Mouse (Mus musculus) ES-E14 (cell line): ENCODE data around the gene Cyp4f15. TPM values are rescaled to one million over a fixed set of nuclear protein-coding genes. Genes with fewer than 3 reads are reported as not detected.
"Not testable (repeated sequence)": the region's sequence is repeated elsewhere in the genome, so short reads cannot be mapped to it uniquely, and the experiment has no call there.

Experiments used
- DNase-seq: peaks from one replicate; pipeline ENCODE4 v3.0.0-alpha.2; 2013; ENCODE audit warnings: low read depth, low spot score
- H3K27ac ChIP-seq: 2 replicates; pipeline ENCODE4 v1.5.1; 2012; ENCODE audit warnings: low read depth, mild to moderate bottlenecking, low read length, moderate library complexity, mixed read lengths; ENCODE audit not compliant: poor library complexity, insufficient read depth, severe bottlenecking
- H3K36me3 ChIP-seq: 2 replicates; pipeline ENCODE4 v1.6.1; 2012; ENCODE audit warnings: mild to moderate bottlenecking, low read length, moderate library complexity, mixed read lengths; ENCODE audit not compliant: control insufficient read depth, poor library complexity, insufficient read depth, severe bottlenecking
- H3K4me1 ChIP-seq, 2 experiments: fragments of 150-350 bp in 1 of 2; sonication (generic) in 1 of 2; 2 replicates each; pipeline ENCODE4 v1.6.1; 2012; ENCODE audit warnings: low read length in 2 of 2, mild to moderate bottlenecking in 1 of 2, mixed read lengths in 1 of 2; ENCODE audit not compliant: control insufficient read depth in 2 of 2, insufficient read depth in 2 of 2, poor library complexity in 1 of 2
- H3K4me3 ChIP-seq, 2 experiments: fragments of 150-350 bp in 1 of 2; sonication (generic) in 1 of 2; 2 replicates each; pipeline ENCODE4 v1.5.1; 2012; ENCODE audit warnings: low read length in 2 of 2, low read depth in 1 of 2, mild to moderate bottlenecking in 1 of 2, mixed read lengths in 1 of 2; ENCODE audit not compliant: insufficient read depth in 1 of 2, poor library complexity in 1 of 2, severe bottlenecking in 1 of 2
- H3K9ac ChIP-seq: 2 replicates; pipeline ENCODE4 v1.6.1; 2012; ENCODE audit warnings: low read depth, mild to moderate bottlenecking, low read length, mixed read lengths; ENCODE audit not compliant: poor library complexity, insufficient read depth, severe bottlenecking
- H3K9me3 ChIP-seq: fragments of 150-350 bp; sonication (generic); 2 replicates; pipeline ENCODE4 v1.6.1; 2012; ENCODE audit warnings: low read depth, mild to moderate bottlenecking, low read length; ENCODE audit not compliant: control insufficient read depth, insufficient read depth
- CHD2 ChIP-seq: IDR thresholded peaks from 2 replicates; pipeline ENCODE4 v1.6.1; 2014; ENCODE audit warnings: mild to moderate bottlenecking, low read depth, low read length, inconsistent platforms
- HCFC1 ChIP-seq: IDR thresholded peaks from 2 replicates; pipeline ENCODE4 v1.6.1; 2012; ENCODE audit warnings: low read length, inconsistent platforms, borderline replicate concordance; ENCODE audit not compliant: insufficient read depth
- MAFK ChIP-seq: IDR thresholded peaks from 2 replicates; pipeline ENCODE4 v1.6.1; 2014; ENCODE audit warnings: mild to moderate bottlenecking, low read depth, low read length, inconsistent platforms; ENCODE audit not compliant: insufficient read depth
- ZC3H11A ChIP-seq: IDR thresholded peaks from 2 replicates; pipeline ENCODE4 v1.6.1; 2012; ENCODE audit warnings: low read depth, mild to moderate bottlenecking, inconsistent platforms, low read length, borderline replicate concordance
- ZNF384 ChIP-seq: IDR thresholded peaks from 2 replicates; pipeline ENCODE4 v1.6.1; 2012; ENCODE audit warnings: low read depth, low read length, inconsistent platforms
- in situ Hi-C, 2 experiments: fragments of 600-800 bp; cut with MboI; formaldehyde crosslinking; loops; one replicate each; pipeline ENCODE4 v1.15.1; 2025; ENCODE audit warnings: low sequenced_read_pairs in 2 of 2, inconsistent platforms in 1 of 2; ENCODE audit not compliant: unreplicated experiment in 2 of 2
- total RNA-seq: library from RNA; depleted of rRNA; stranded (reverse); fragments of 300-350 nt; gene quantifications from 2 replicates; pipeline ENCODE4 v1.2.3, GENCODE M21; 2012

Gene Cyp4f15
- total RNA-seq, 1 experiment = 0.31 TPM

GRCm38 (mm10) chr17:32676040-32676635, 9.3 kb upstream of the Cyp4f15 start:
- TF ChIP-seq MAFK = no peak
- no peak for TF ChIP-seq CHD2
- TF ChIP-seq HCFC1 = no peak
- no peak for TF ChIP-seq ZNF384
- TF ChIP-seq ZC3H11A = no peak
- H3K27ac ChIP-seq = no peak overlapping the region
- peak overlapping the region; percentile 0 to 31; a peak in 3 of 4 replicates for H3K4me3 ChIP-seq
- in situ Hi-C loops = no loop called here
- no peaks in the 10 kb centered on the region for H3K9me3 ChIP-seq
- DNase-seq = peak; percentile 30
- no peaks in the 10 kb centered on the region for H3K36me3 ChIP-seq
- H3K4me1 ChIP-seq = no peaks in the 10 kb centered on the region; a peak in 2 of 4 replicates
- peak overlapping the region; percentile 9; the same call in 1 of the 2 replicates for H3K9ac ChIP-seq

- peak; percentile 66 for DNase-seq
- in situ Hi-C loops = no loop called here
- no peaks in the 10 kb centered on the region for H3K36me3 ChIP-seq
- no peak for TF ChIP-seq CHD2
- peak; percentile 31 for TF ChIP-seq ZC3H11A
- peaks cover 0 to 4% of the 10 kb centered on the region in 2 experiments; a peak in 2 of 4 replicates for H3K4me1 ChIP-seq
- no peak overlapping the region for H3K27ac ChIP-seq
- no peak overlapping the region for H3K9ac ChIP-seq
- H3K4me3 ChIP-seq = no peak overlapping the region
- no peaks in the 10 kb centered on the region for H3K9me3 ChIP-seq
These were observed 5.0 kb upstream of the Cyp4f15 start for GRCm38 (mm10) chr17:32680404-32680803.

GRCm38 (mm10) chr17:32686722-32687121, 1.3 kb downstream of the Cyp4f15 start:
- Histone ChIP-seq H3K36me3 (no peaks in the 10 kb centered on the region), H3K9ac (no peak overlapping the region)
- no peak for DNase-seq

GRCm38 (mm10) chr17:32690959-32691358, 5.5 kb downstream of the Cyp4f15 start:
- H3K4me3 ChIP-seq = no peak overlapping the region
- in situ Hi-C loops = no loop called here
- peaks cover 0 to under 1% of the 10 kb centered on the region in 2 experiments; a peak in 1 of 4 replicates for H3K4me1 ChIP-seq
- H3K36me3 ChIP-seq = no peaks in the 10 kb centered on the region
- DNase-seq = no peak
- H3K9ac ChIP-seq = no peak overlapping the region
- no peaks in the 10 kb centered on the region for H3K9me3 ChIP-seq
- TF ChIP-seq HCFC1 (no peak), ZC3H11A (no peak), CHD2 (no peak), ZNF384 (no peak), MAFK (no peak)
- H3K27ac ChIP-seq = no peak overlapping the region

More at GRCm38 (mm10) chr17:32686722-32687121, 1.3 kb downstream of the Cyp4f15 start:
- Histone ChIP-seq H3K9me3 (no peaks in the 10 kb centered on the region), H3K27ac (no peak overlapping the region), H3K4me1 (peaks cover 0 to 7% of the 10 kb centered on the region in 2 experiments; a peak in 1 of 4 replicates), H3K4me3 (no peak overlapping the region)
- TF ChIP-seq ZNF384 = no peak
- TF ChIP-seq MAFK = no peak
- TF ChIP-seq CHD2 = no peak
- no peak for TF ChIP-seq ZC3H11A
- no peak for TF ChIP-seq HCFC1
- in situ Hi-C loops = no loop called here

- peak; percentile 79 for DNase-seq
- Histone ChIP-seq H3K9ac (peak overlapping the region; percentile 21), H3K36me3 (no peaks in the 10 kb centered on the region), H3K4me3 (peak overlapping the region; percentile 30 to 63; a peak in 3 of 4 replicates), H3K4me1 (no peaks in the 10 kb centered on the region), H3K9me3 (peaks cover 2% of the 10 kb centered on the region; the same call in 1 of the 2 replicates), H3K27ac (no peak overlapping the region)
- TF ChIP-seq MAFK (no peak), ZC3H11A (peak; percentile 47; the same call in 1 of the 2 replicates)
- in situ Hi-C loops = no loop called here
These were observed 17.4 kb downstream of the Cyp4f15 start for GRCm38 (mm10) chr17:32702826-32703225.

- H3K36me3 ChIP-seq, H3K4me1 ChIP-seq, DNase-seq, H3K27ac ChIP-seq, H3K4me3 ChIP-seq, in situ Hi-C loops, H3K9ac ChIP-seq, H3K9me3 ChIP-seq: not testable (repeated sequence)
These were observed 25.1 kb downstream of the Cyp4f15 start for GRCm38 (mm10) chr17:32710541-32710940.

GRCm38 (mm10) chr17:32722151-32722550, 36.7 kb downstream of the Cyp4f15 start:
- H3K27ac ChIP-seq, H3K4me1 ChIP-seq, H3K9ac ChIP-seq, in situ Hi-C loops, H3K9me3 ChIP-seq, H3K4me3 ChIP-seq, DNase-seq, H3K36me3 ChIP-seq: not testable (repeated sequence)
